In genomic region chr13:91884714-91885386, GRCm38 (mm10) we compare ENCODE assay signal across 22 mouse cellular contexts. TPM values are rescaled to one million over a fixed set of nuclear protein-coding genes. Genes with fewer than 3 reads are reported as not detected.
"Had no signal": no experiment of that assay in that cellular context is flagged by ENCODE, and none has a peak within 500 bp of the region (broad histone marks: within the 10 kb centered on the region; RNA-seq: fewer than 3 reads in every experiment).

No protein-coding gene starts in this region.

- H3K9ac ChIP-seq: kidney, embryonic 15.5 days; liver, embryonic 13.5 days; midbrain, embryonic 13.5 days had no signal

- H3K36me3 ChIP-seq: kidney, embryonic 15.5 days; liver, embryonic 13.5 days; midbrain, embryonic 13.5 days had no signal

- ATAC-seq: midbrain, embryonic 13.5 days had no signal

- H3K9me3 ChIP-seq: kidney, embryonic 15.5 days; liver, embryonic 13.5 days; midbrain, embryonic 13.5 days had no signal

- H3K4me3 ChIP-seq: kidney, embryonic 15.5 days; left cerebral cortex, adult 2 months; liver, embryonic 13.5 days; midbrain, embryonic 13.5 days had no signal

- H3K4me2 ChIP-seq: kidney, embryonic 15.5 days; liver, embryonic 13.5 days; midbrain, embryonic 13.5 days had no signal

- DNase-seq: kidney, postnatal 10 days; kidney, postnatal 36 days; layer of hippocampus, postnatal 36 days; liver, embryonic 13.5 days; lung, adult 2 months; lung, postnatal 14 days; lung, postnatal 4 days; thymus, adult 18-20 months; thymus, postnatal 36 days had no signal

- H3K27ac ChIP-seq: kidney, embryonic 15.5 days; left cerebral cortex, adult 2 months; liver, embryonic 13.5 days; midbrain, embryonic 13.5 days had no signal

- H3K4me1 ChIP-seq: kidney, embryonic 15.5 days; liver, embryonic 13.5 days; midbrain, embryonic 13.5 days had no signal

- H3K27me3 ChIP-seq: kidney, embryonic 15.5 days; liver, embryonic 13.5 days; midbrain, embryonic 13.5 days had no signal

RNA-seq across cellular contexts. Expression of gene Ckmt2, which starts 8.2 kb away (rescaled TPM):
- total RNA-seq: left cerebral cortex, adult 2 months; left cerebral cortex, postnatal 10 days; left cerebral cortex, postnatal 36 days; megakaryocyte progenitor cell, adult 5-6 weeks; megakaryocyte-erythroid progenitor cell, adult 5-6 weeks had no signal
- polyA plus RNA-seq: limb, embryonic 11.5 days; liver, adult 2 months; liver, embryonic 13.5 days; midbrain, embryonic 13.5 days; neural tube, embryonic 11.5 days; neural tube, embryonic 14.5 days; small intestine, adult 2 months; urinary bladder, adult 2 months had no signal
